Mouse (Mus musculus): ENCODE results near the gene Cldn16.
"Not testable (repeated sequence)": the region's sequence is repeated elsewhere in the genome, so short reads cannot be mapped to it uniquely, and the experiment has no call there.

Gene Cldn16

GRCm38 (mm10) chr16:26462835-26463234 lies at the start of gene Cldn16:
TSS of gene Cldn16 (plus strand) at chr16:26463135.
- no peak for DNase-seq

- no peak for DNase-seq
Observed at GRCm38 (mm10) chr16:26418616-26419015, 44.3 kb upstream of the Cldn16 start.

- no peak for DNase-seq
Observed at GRCm38 (mm10) chr16:26422078-26422477, 40.9 kb upstream of the Cldn16 start.

- DNase-seq = no peak
Observed at GRCm38 (mm10) chr16:26430246-26430645, 32.7 kb upstream of the Cldn16 start.

GRCm38 (mm10) chr16:26433486-26433885 lies 29.4 kb upstream of the Cldn16 start:
- DNase-seq = no peak

GRCm38 (mm10) chr16:26440031-26440430 lies 22.9 kb upstream of the Cldn16 start:
- DNase-seq = no peak

GRCm38 (mm10) chr16:26441156-26441555 lies 21.8 kb upstream of the Cldn16 start:
- peak in 1 of 2 experiments; percentile 4 for DNase-seq

- DNase-seq = peak in 1 of 2 experiments; percentile 6
Observed at GRCm38 (mm10) chr16:26444843-26445242, 18.1 kb upstream of the Cldn16 start.

- DNase-seq = peak; percentile 10 to 26
Observed at GRCm38 (mm10) chr16:26447594-26447993, 15.3 kb upstream of the Cldn16 start.

- DNase-seq = no peak
Observed at GRCm38 (mm10) chr16:26454163-26454562, 8.8 kb upstream of the Cldn16 start.

- no peak for DNase-seq
Observed at GRCm38 (mm10) chr16:26456182-26456581, 6.8 kb upstream of the Cldn16 start.

- no peak for DNase-seq
Observed at GRCm38 (mm10) chr16:26466535-26466934, 3.6 kb downstream of the Cldn16 start.

- DNase-seq = no peak
Observed at GRCm38 (mm10) chr16:26471254-26471653, 8.3 kb downstream of the Cldn16 start.

GRCm38 (mm10) chr16:26495721-26496120 lies 32.8 kb downstream of the Cldn16 start:
- DNase-seq = peak in 1 of 2 experiments; percentile 5

GRCm38 (mm10) chr16:26499705-26500104 lies 36.8 kb downstream of the Cldn16 start:
- DNase-seq = not testable (repeated sequence)

GRCm38 (mm10) chr16:26500738-26501137 lies 37.8 kb downstream of the Cldn16 start:
- no peak for DNase-seq

GRCm38 (mm10) chr16:26504961-26505360 lies 42.0 kb downstream of the Cldn16 start:
- no peak for DNase-seq

- DNase-seq = peak in 1 of 2 experiments; percentile 6
Observed at GRCm38 (mm10) chr16:26519596-26519995, 56.7 kb downstream of the Cldn16 start.

- no peak for DNase-seq
Observed at GRCm38 (mm10) chr16:26525832-26526231, 62.9 kb downstream of the Cldn16 start.

- DNase-seq = no peak
Observed at GRCm38 (mm10) chr16:26526669-26527068, 63.7 kb downstream of the Cldn16 start, which contains the start of gene Tmem207. TSS of gene Tmem207 (minus strand) at chr16:26526769.

GRCm38 (mm10) chr16:26527931-26528666 lies 65.2 kb downstream of the Cldn16 start:
- no peak for DNase-seq

- DNase-seq = no peak
Observed at GRCm38 (mm10) chr16:26530451-26530850, 67.5 kb downstream of the Cldn16 start.

- DNase-seq = no peak
Observed at GRCm38 (mm10) chr16:26532287-26532686, 69.4 kb downstream of the Cldn16 start.
